Mouse (Mus musculus): ENCODE results near the gene Hist3h2ba. TPM values are rescaled to one million over a fixed set of nuclear protein-coding genes. Genes with fewer than 3 reads are reported as not detected.

Hist3h2ba gene
- total RNA-seq, 2 experiments from 2014 or later = 103 to 124 TPM

DNA sequence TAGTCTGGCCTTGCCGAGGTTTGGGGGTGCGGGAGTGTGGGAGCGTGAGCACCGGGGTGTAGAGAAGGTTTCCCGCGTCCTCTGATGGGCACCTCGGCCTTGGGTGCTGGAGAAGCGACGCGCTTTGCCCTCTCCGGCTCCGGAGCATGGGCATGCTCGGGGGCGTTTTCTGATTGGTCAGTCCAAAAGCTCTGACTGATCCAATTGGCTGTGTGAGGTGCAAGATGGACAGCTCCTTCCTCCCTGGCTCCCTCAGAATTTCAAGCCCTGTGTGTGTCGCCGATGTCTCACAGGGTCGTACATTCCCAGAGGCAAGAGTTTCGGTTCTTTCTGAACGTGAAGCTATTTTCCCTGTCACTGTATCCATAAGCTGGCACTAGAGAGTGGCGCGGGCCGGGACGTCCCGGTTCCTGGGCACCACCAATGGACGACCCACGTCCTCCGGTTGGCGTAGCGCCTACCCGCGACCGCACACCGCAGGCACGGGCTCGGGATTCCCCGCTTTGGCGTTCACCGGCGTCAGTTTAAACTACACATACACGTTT is 11.3 kb downstream of the Hist3h2ba start:
- DNase-seq (ENCODE audit: low spot score in 2 of 2) = peak; percentile 77 to 80
- intact Hi-C loops (cut with DNase I) = loop anchor here (2.0 kb wide), 1 partner anchor 19 kb away; the partner anchor contains the start of gene Trim11

DNA sequence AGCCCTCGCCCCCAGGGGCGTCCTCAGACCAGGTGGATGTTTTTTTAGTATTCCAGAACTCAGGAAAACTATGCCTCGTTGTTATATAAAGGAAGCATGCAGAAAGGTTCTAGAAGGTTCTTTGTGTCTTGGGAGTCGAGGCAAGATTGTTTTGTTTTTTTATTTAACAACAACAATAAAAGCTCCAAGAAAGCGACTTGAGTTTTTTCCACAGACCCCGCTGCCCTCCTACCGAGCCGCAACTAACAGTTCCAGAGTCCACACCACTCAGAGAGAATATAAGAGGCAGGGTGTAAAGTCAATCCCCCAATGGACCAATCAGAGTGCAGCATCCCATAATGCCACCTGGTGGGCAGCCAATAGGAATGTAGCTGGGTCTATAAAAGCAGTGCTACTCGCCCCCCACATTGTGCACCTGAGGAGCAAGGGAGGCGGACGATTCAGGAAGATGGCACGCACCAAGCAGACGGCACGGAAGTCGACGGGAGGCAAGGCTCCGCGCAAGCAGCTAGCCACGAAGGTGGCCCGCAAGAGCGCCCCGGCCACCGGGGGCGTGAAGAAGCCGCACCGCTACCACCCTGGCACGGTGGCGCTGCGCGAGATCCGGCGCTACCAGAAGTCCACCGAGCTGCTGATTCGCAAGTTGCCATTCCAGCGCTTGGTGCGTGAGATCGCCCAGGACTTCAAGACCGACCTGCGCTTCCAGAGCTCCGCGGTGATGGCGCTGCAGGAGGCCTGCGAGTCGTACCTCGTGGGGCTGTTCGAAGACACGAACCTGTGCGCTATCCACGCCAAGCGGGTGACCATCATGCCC is 12.9 kb downstream of the Hist3h2ba start:
- intact Hi-C loops (cut with DNase I) = loop anchor here (2.0 kb wide), 1 partner anchor 17 kb away; the partner anchor contains the start of gene Trim11

DNA sequence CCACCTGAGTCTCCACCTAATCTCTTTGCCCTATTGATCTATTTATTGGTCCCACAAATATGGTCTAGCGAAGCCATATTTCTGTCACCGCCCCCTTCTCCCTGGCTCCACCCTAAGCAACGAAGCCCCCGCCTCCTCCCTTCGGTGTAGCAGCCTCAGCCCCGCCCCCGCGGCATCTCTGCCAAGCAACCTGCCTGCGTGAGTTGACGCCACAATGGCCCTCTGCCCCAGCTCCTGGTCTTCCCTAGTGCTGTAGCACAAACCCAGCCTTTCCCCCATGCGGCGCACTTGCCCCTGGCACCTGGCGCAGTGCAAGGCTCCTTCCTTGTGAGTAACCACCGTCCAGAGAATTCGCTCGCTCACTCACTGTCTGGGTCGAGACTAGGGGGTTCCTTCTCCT is 14.8 kb downstream of the Hist3h2ba start:
- DNase-seq (ENCODE audit: low spot score in 2 of 2) = no peak
- intact Hi-C loops (cut with DNase I) = no loop called here

More for the DNA sequence above, 12.9 kb downstream of the Hist3h2ba start:
- no peak for DNase-seq (ENCODE audit: low spot score in 2 of 2)

DNA sequence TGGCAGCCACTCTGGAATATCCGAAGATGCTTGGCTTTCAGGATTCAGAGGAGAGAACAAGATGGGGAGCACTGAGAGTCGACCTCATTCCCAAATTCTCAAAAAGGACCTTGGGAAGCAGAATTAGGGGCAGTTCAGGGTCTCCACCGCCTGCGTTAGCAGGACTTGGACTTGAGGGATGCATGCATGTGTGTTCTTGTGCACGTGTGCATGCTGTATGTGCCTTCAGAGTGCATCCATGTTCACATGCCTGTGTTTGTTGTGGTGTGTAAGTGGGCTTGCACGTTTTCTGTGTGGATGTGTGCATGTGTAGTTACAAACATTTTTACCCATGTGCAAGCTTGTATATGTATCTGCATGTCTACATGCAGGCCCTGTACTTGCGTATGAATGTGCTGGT is 15.5 kb downstream of the Hist3h2ba start:
- intact Hi-C loops (cut with DNase I) = no loop called here
- DNase-seq (ENCODE audit: low spot score in 2 of 2) = no peak

DNA sequence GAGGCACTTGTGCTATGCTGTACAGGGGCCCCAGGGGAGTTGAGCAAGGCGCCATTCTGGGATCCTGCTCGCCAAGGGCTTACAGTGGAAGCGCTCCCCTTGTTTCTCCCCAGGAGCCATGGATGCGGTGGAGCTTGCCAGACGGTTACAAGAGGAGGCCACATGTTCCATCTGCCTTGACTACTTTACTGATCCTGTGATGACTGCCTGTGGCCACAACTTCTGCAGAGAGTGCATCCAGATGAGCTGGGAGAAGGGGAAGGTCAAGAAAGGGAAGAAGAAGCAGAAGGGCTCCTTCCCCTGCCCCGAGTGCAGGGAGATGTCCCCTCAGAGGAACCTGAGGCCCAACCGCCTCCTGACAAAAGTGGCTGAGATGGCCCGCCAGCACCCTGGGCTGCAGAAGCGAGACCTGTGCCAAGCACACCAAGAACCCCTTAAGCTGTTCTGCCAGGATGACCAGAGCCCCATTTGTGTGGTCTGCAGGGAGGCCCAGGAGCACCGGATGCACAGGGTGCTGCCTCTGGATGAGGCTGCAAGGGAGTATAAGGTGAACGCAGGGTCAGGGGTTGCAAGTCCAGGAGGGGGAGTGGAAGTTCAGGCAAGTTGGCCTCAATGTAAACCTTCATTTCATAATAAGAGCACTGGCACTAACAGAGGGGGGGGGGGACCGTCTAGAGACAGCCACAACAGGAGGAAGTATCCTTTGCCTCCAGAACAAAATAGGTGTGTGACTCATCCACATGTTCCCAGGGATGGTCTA is 16.5 kb downstream of the Hist3h2ba start:
- intact Hi-C loops (cut with DNase I) = no loop called here
- no peak for DNase-seq (ENCODE audit: low spot score in 2 of 2)

DNA sequence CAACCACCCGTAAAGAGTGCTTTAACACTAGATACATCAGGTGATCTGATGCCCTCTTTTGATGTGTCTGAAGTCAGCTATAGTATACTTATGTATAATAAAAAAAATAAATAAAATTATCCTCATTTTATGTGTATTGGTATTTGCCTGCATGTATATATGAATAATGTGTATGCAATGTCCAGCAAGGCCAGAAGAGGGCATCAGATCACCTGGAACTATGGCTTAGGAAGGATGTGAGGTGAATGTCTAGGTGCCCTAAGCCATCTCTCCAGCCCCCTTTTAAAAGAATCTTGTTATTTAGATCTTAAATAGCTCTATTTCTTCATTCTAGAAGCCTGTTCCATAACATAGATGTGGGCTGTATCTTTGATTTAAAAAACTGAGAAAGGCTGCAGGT is 18.6 kb downstream of the Hist3h2ba start:
- no peak for DNase-seq (ENCODE audit: low spot score in 2 of 2)
- intact Hi-C loops (cut with DNase I) = no loop called here

DNA sequence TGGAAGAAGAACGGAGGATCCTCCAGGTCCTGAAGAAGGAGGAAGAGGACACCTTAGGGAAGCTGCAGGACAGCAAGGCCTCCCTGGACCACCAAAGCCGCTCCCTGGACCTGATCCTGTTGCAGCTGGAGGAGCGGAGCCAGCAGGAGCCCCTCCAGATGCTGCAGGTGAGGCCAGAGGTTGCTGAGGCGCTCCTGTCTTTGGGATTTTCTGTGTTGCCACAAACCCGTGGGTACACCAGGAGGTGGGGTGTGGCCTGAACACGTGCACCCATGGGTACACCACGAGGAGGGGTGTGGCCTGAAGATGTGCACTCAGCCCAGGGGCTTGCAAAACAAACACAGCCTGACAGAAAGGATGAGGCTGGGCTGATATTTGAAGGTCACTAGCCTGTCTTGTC is 19.8 kb downstream of the Hist3h2ba start:
- no peak for DNase-seq (ENCODE audit: low spot score in 2 of 2)
- intact Hi-C loops (cut with DNase I) = no loop called here

DNA sequence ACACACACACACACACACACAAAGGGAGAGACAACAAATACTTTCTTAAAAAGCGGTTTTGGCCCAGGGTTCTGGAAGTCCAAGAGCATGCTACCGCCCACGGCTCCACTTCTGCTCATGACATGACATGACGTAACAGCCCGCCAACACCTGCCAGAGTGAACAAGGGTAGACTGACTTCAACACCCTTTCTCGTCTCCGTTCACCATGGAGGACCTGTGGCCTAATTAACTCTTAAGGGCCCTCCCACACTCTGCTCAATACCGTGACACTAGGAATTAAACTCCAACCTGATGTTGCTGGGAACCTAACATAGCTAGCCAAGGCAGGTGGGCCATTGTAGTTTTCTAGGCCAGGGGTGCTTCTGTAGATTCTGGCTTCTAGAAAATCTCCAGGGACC is 20.3 kb downstream of the Hist3h2ba start:
- intact Hi-C loops (cut with DNase I) = no loop called here
- no peak for DNase-seq (ENCODE audit: low spot score in 2 of 2)

DNA sequence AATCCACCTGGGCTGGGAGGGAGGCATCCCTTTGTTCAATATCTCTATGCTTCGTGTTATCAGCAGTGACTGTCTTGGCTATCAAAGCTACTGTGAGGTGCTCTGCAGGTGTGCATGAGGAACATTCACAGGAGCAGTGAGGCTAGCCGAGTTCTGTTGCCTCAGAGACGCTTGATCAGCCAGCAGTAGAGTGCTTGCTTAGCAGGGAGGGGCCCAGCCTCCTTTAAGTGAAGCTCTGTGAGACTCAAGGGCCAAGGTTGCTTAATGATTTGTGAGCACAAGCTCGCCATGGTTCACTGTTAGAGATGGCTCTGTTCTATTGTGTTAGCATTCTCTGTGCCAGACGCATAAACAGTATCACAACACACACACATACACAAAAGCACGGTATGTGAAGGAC is 20.9 kb downstream of the Hist3h2ba start:
- intact Hi-C loops (cut with DNase I) = no loop called here
- DNase-seq (ENCODE audit: low spot score in 2 of 2) = no peak

DNA sequence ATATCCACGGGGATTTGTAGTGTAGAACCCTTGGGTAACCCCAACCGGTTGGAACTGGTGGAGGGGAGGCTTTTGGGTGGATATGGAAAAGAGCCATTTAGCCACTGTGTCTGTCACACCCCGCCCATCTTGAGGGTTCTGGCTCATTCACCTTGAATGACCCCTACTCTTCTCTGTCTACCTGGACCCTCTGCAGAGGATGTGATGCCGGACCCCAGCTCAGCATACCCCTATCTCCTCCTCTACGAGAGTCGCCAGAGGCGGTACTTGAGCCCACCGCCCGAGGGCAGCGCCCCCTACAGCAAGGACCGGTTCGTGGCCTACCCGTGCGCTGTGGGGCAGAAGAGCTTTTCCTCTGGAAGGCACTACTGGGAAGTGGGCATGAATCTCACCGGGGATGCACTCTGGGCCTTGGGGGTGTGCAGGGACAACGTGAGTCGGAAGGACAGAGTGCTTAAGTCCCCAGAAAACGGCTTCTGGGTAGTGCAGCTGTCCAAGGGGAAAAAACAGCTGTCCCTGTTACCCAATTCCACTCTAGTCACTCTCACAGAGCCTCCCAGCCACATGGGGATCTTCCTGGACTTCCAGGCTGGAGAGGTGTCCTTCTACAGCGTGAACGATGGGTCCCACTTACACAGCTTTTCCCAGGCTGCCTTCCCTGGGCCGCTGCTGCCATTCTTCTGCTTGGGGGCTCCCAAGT is 22.3 kb downstream of the Hist3h2ba start:
- intact Hi-C loops (cut with DNase I) = no loop called here
- DNase-seq (ENCODE audit: low spot score in 2 of 2) = no peak

DNA sequence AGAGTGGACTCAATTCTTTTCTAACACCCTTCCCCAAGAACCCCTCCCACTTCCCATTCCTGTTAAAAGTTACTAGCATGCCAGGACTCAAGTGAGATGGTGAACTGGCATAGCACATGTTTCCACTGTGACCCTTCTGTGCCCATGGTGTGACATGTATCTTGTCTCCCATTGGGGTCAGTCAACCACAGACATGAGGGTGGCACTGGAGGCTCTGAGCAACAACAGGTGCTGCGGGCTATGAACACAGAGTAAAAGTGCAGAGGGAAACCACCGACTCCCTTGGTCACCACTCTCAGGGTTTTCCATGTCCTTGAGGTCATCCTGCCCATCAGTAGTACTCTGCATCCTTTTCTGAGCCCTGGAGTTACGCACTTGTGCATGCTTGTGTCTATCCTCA is 23.1 kb downstream of the Hist3h2ba start:
- intact Hi-C loops (cut with DNase I) = no loop called here
- no peak for DNase-seq (ENCODE audit: low spot score in 2 of 2)

DNA sequence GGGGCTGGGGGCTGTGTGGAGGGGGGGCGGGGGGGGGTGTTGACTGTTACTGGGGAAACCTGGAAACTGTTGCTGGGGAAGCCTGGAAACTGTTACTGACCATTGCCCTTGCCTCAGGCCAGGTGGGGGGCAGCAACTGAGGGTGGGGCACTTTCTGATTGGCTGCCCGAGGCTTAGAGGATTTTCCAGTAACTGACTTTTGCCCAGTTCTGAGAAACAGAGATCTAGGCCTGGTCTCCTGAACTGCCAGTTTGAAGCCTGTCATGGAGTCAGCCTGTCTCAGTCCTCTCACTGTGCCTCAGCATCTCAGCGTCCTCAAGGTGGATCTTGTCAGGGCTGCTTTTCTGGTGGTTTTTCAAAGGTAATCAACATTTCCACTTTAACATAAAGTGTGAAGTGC is 25.7 kb downstream of the Hist3h2ba start:
- intact Hi-C loops (cut with DNase I) = no loop called here
- DNase-seq (ENCODE audit: low spot score in 2 of 2) = no peak

DNA sequence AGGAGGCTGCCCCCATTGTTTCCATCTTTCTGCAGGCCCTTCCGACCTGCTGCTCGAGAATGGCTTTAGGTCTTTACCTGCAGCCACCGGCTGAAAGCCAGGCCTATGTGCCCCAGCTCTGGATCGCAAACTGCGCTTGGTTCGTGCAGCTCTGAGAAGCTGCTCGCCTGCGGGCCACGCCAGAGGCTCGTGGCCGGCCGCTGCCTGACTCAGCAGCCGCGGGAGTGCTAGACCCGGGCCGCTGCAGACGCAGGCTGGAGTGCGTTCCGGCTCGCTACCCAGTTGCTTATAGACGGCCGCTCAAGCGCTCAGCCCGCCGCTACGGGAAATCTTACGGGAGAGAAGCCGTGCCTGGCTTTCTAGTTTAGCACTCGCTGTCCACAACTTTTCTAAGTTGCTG is 28.4 kb downstream of the Hist3h2ba start:
- intact Hi-C loops (cut with DNase I) = no loop called here
- no peak for DNase-seq (ENCODE audit: low spot score in 2 of 2)

DNA sequence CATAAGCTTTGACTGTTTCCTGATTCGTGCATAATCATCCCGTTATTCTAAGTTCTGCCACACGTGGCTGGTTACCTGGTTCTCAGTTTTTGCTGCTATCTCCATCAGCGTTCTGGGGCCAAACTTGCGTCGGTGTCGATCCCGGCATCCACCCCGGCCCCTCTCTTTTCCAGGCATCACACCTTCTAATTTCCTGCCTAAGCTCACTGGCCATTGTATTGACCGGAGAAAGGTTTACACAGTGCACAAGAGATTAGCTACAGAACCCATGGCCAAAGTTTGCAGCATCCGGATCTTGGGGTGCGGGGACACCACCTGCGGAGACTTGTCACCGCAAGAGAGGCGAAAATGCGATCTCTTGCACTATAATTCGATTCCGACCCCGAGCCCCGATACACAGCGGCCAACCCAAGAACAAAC is 28.9 kb downstream of the Hist3h2ba start:
- DNase-seq (ENCODE audit: low spot score in 2 of 2) = no peak
- intact Hi-C loops (cut with DNase I) = loop anchor here (2.0 kb wide), 1 partner anchor 17 kb away; no protein-coding TSS in a partner anchor

DNA sequence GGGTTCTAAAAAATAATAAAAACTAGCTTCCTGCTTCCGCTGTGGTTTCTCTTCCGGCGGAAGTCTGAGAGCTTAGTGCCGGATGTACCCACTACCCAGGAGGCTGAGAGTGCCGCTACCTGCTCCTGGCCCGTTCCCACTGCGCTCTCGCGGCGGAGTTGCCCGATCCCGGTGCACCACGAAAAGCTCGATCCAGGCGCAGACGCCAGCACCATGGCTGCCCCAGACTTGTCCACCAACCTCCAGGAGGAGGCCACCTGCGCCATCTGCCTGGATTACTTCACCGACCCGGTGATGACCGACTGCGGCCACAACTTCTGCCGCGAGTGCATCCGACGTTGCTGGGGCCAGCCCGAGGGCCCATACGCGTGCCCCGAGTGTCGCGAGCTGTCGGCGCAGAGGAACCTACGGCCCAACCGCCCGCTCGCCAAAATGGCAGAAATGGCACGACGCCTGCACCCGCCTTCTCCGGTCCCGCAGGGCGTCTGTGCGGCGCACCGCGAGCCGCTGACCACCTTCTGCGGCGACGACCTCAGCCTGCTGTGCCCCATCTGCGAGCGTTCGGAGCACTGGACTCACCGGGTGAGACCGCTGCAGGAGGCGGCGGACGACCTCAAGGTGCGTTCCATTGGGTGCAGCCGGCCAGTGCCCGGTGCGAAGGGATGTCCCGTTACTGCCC is 29.4 kb downstream of the Hist3h2ba start, which contains the start of gene Trim11:
Gene Trim11, plus strand, starts transcription at position 67 of the 679 bp plus-strand sequence.
- peak; percentile 68 to 70 for DNase-seq (ENCODE audit: low spot score in 2 of 2)

DNA sequence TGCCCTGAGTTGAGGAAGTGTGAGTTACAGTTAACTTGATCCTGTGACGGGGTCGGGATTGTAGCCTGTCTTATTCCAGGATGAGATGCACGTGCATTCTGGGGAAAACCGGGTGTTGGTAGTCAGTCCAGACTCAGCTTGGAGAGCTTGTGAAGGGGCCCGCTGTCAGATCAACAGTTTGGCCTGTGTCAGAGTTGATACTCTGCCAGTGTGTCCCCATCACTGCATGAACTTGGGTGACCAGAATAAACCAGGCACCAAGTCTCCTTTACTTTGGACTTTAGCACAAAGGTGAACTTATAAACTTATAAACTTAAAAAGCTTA is 29.9 kb downstream of the Hist3h2ba start:
- no peak for DNase-seq (ENCODE audit: low spot score in 2 of 2)
- intact Hi-C loops (cut with DNase I) = loop anchor here (2.0 kb wide), 1 partner anchor 18 kb away; no protein-coding TSS in a partner anchor

More for the DNA sequence above, 29.4 kb downstream of the Hist3h2ba start, which contains the start of gene Trim11:
- intact Hi-C loops (cut with DNase I) = loop anchor here (2.0 kb wide), 1 partner anchor 17 kb away; no protein-coding TSS in a partner anchor

DNA sequence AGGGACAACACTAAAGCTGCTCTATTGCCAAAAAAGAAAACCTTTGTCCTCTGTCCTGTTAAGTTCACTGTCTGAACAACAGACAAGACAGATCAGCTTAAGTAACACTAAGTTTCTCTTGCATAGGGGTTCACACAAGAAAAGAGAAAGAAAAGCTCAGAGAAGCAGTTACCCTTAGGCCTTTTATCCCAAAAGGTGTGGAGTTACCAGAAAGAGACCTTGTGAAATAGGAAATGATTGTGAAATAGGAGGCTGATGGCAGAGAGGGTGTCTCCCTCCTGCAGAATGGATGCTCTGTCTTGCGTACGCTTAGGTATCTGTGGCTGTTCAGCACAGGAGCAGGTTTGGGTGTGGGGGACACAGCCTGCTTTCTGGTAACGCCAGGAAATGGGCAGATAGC is 30.5 kb downstream of the Hist3h2ba start:
- no peak for DNase-seq (ENCODE audit: low spot score in 2 of 2)
- intact Hi-C loops (cut with DNase I) = loop anchor here (2.0 kb wide), 1 partner anchor 18 kb away; no protein-coding TSS in a partner anchor

DNA sequence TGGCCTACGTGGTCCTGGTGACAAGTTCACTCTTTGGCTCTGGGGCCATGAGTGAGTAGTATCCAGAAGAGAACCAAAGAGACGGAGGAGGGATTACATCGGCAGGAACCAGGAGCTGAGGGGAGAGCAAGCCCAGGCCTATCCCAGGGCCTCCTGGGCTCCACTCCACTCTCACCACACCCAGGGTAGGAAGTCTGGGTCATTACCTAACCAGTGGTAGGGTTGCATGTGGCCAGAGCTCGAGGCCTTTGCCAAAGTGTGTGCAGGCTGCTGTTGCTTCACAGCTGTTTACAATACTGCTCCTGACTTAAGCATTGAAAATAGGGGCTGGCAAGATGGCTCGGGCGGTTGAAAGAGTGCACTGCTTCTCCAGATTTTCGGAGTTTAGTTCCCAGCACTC is 30.9 kb downstream of the Hist3h2ba start:
- no peak for DNase-seq (ENCODE audit: low spot score in 2 of 2)
- intact Hi-C loops (cut with DNase I) = loop anchor here (2.0 to 5.0 kb wide), 2 partner anchors 19 to 213 kb away; partner anchors contain the start of gene Guk1

DNA sequence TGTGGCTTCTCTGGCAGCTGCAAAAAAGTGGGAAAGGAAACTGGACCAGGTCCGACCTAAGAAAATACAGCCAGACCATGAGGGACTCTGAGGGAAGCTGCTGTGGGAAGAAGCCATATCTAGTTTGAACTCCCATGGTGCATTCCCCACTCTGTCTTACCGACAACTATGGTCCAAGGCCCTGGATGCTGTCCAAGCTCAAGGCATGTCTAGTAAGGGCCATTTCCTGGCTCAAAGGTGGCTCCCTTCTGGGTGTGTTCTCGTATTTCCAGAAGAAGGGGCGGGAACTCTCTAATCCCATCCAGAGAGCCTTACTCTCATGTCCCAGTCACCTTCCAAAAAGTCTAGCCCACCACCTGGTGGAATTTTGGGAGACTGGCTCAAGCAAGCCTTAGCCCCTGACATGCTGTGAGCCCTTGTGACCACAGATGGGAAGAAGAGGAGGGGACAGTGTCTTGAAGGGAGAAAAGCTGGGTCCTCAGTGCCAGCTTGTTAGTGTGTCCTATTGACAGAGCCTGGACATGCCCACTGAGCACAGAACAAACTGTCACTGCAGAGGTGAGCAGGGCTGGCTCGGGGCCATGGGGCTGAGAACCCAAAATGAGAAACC is 31.8 kb downstream of the Hist3h2ba start:
- intact Hi-C loops (cut with DNase I) = loop anchor here (5.0 kb wide), 1 partner anchor 212 kb away; the partner anchor contains the start of gene Guk1

More for the DNA sequence above, 31.8 kb downstream of the Hist3h2ba start:
- no peak for DNase-seq (ENCODE audit: low spot score in 2 of 2)

Data from left cerebral cortex, postnatal 36 days (tissue).